ENCODE assay signal across 10 mouse cellular contexts in the genomic region with DNA sequence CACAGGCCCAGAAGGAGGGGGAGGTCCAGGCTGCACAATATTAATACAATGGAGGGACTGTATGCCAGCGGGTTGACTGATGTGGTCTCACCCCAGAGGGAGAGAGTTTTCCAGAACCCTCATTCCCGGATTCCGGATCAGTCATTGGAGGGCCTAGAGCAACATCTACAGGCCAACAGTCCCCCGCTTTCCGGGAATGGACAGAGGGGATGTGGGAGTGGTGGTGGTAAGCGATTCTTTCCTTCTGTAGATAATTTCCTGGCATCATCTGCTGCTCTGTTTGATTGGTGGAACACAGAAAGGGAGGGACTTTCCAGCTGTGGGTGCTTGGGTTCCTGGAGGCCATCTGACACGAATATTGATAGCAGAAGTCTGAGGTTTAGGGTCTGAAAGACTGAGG. TPM values are rescaled to one million over a fixed set of nuclear protein-coding genes. Genes with fewer than 3 reads are reported as not detected.
A peak's percentile ranks its signal among the peaks of the same experiment; 100 is the strongest.
DNase-seq lines count a peak whose midpoint lies in the region; ATAC-seq and TF ChIP-seq lines count a peak whose summit lies in the region.
"Had no signal": no experiment of that assay in that cellular context is flagged by ENCODE, and none has a peak within 500 bp of the region (broad histone marks: within the 10 kb centered on the region; RNA-seq: fewer than 3 reads in every experiment).

No protein-coding gene starts in this region.

- peak; percentile 18; the same call in 1 of the 2 replicates for ATAC-seq in heart, embryonic 14.5 days (ENCODE audit: insufficient number of reproducible peaks, insufficient read depth, low FRiP score, low read depth)

- H3K27me3 ChIP-seq in heart, embryonic 14.5 days (ENCODE audit: control insufficient read depth, insufficient read depth, low read length): no peaks in the 10 kb centered on the region
- H3K27me3 ChIP-seq in cerebellum, adult 2 months (ENCODE audit: control insufficient read depth, insufficient read depth, low read length): no peaks in the 10 kb centered on the region

- DNase-seq in thymus, postnatal 14 days: peak; percentile 16
- no peak for DNase-seq in thymus, postnatal 10 days (ENCODE audit: low spot score in 2 of 2)
- DNase-seq in layer of hippocampus, postnatal 36 days: peak; percentile 34 to 36
- DNase-seq in urinary bladder, adult 2 months (ENCODE audit: low spot score): no peak
- no peak for DNase-seq in cerebellum, postnatal 36 days
- DNase-seq in ovary, postnatal 10 days (ENCODE audit: low spot score): no peak
- no peak for DNase-seq in cerebellum, adult 2 months

- 0 out of 2 replicates have a peak overlapping the region, but pooled peaks have one; percentile 4 for H3K9ac ChIP-seq in heart, embryonic 14.5 days (ENCODE audit: low read length)

- H3K4me3 ChIP-seq in heart, embryonic 14.5 days (ENCODE audit: control insufficient read depth in 1 of 2, insufficient read depth in 1 of 2, low read depth in 1 of 2, low read length in 2 of 2): no peak overlapping the region
- H3K4me3 ChIP-seq in cerebellum, adult 2 months (replicated peaks; ENCODE audit: insufficient read depth, low read depth, low read length): no peak overlapping the region

- no peak for TF ChIP-seq POLR2A in cerebellum, adult 2 months (IDR thresholded peaks at IDR 0.05; ENCODE audit: borderline replicate concordance, insufficient read depth, low read length)

- no peaks in the 10 kb centered on the region for H3K9me3 ChIP-seq in heart, embryonic 14.5 days (ENCODE audit: control insufficient read depth, low read length)

- peak overlapping the region; percentile 53 for H3K4me2 ChIP-seq in heart, embryonic 14.5 days (ENCODE audit: low read length)

- H3K27ac ChIP-seq in heart, embryonic 14.5 days (replicated peaks in 1 of 2; ENCODE audit: control insufficient read depth in 1 of 2, insufficient read depth in 1 of 2, low read depth in 2 of 2, low read length in 2 of 2): peak overlapping the region; percentile 62 to 73
- H3K27ac ChIP-seq in cerebellum, adult 2 months (ENCODE audit: insufficient read depth, low read length): no peak overlapping the region

- TF ChIP-seq CTCF in cerebellum, adult 2 months (IDR thresholded peaks at IDR 0.05; ENCODE audit: borderline replicate concordance, insufficient read depth, low read depth, low read length): no peak

- H3K4me1 ChIP-seq in heart, embryonic 14.5 days (ENCODE audit: control insufficient read depth in 2 of 2, insufficient read depth in 2 of 2, low read length in 2 of 2): peaks cover 12 to 27% of the 10 kb centered on the region in 2 experiments
- no peaks in the 10 kb centered on the region for H3K4me1 ChIP-seq in cerebellum, adult 2 months (ENCODE audit: control insufficient read depth, insufficient read depth, low read length)

- WGBS in heart, embryonic 14.5 days: 44% methylated on average over 7 of the region's 7 CpGs
- WGBS in cerebellum, adult 2 months: 60% methylated on average over 7 of the region's 7 CpGs

- no peaks in the 10 kb centered on the region for H3K36me3 ChIP-seq in heart, embryonic 14.5 days (ENCODE audit: control insufficient read depth, insufficient read depth, low read length)

RNA-seq across cellular contexts. Expression of a gene that starts 1.6 kb away (rescaled TPM):
- polyA plus RNA-seq in heart, embryonic 14.5 days (2014; fragmentation: Nextera tagmentation; extraction: Ambion mirVana): not detected in 2 replicates
- total RNA-seq in layer of hippocampus, postnatal 36 days (2021): not detected
- not detected in 2 replicates for polyA plus RNA-seq in urinary bladder, adult 2 months (2012; rRNA removed)
- polyA plus RNA-seq in cerebellum, adult 2 months (2012; rRNA removed): not detected in 2 replicates
- polyA plus RNA-seq: brain, embryonic 14.5 days; spleen, adult 2 months had no signal

RNA-seq across cellular contexts. Expression of a gene that starts 5.0 kb away (rescaled TPM):
- polyA plus RNA-seq in heart, embryonic 14.5 days (2014; fragmentation: Nextera tagmentation; extraction: Ambion mirVana): 2.6 and 2.8 TPM in 2 replicates
- total RNA-seq in layer of hippocampus, postnatal 36 days (2021): 1 to 10 TPM; 1.1 TPM
- 11.8 and 13.8 TPM in 2 replicates for polyA plus RNA-seq in urinary bladder, adult 2 months (2012; rRNA removed)
- 1.9 and 2.2 TPM in 2 replicates for polyA plus RNA-seq in cerebellum, adult 2 months (2012; rRNA removed)

RNA-seq across cellular contexts. Expression of a gene that starts 17.7 kb away (rescaled TPM):
- 0.15 TPM in 1 of 2 replicates, not detected in the other for polyA plus RNA-seq in heart, embryonic 14.5 days (2014; fragmentation: Nextera tagmentation; extraction: Ambion mirVana)
- under 1 TPM in 1 of 2 experiments, not detected in 1; 0.18 TPM for total RNA-seq in layer of hippocampus, postnatal 36 days (2021)
- polyA plus RNA-seq in urinary bladder, adult 2 months (2012; rRNA removed): 15.2 and 15.4 TPM in 2 replicates
- 0.21 and 0.39 TPM in 2 replicates for polyA plus RNA-seq in cerebellum, adult 2 months (2012; rRNA removed)

RNA-seq across cellular contexts. Expression of a gene that starts 19.2 kb away (rescaled TPM):
- polyA plus RNA-seq in heart, embryonic 14.5 days (2014; fragmentation: Nextera tagmentation; extraction: Ambion mirVana): 3.6 and 3.8 TPM in 2 replicates
- total RNA-seq in layer of hippocampus, postnatal 36 days (2021): not detected
- 2.0 and 2.5 TPM in 2 replicates for polyA plus RNA-seq in urinary bladder, adult 2 months (2012; rRNA removed)
- polyA plus RNA-seq in cerebellum, adult 2 months (2012; rRNA removed): 0.18 and 0.24 TPM in 2 replicates

RNA-seq across cellular contexts. Expression of a gene that starts 24.6 kb away (rescaled TPM):
- 4.5 and 5.1 TPM in 2 replicates for polyA plus RNA-seq in heart, embryonic 14.5 days (2014; fragmentation: Nextera tagmentation; extraction: Ambion mirVana)
- under 1 TPM; 0.46 to 0.95 TPM for total RNA-seq in layer of hippocampus, postnatal 36 days (2021)
- polyA plus RNA-seq in urinary bladder, adult 2 months (2012; rRNA removed): 1.1 and 1.3 TPM in 2 replicates
- polyA plus RNA-seq in cerebellum, adult 2 months (2012; rRNA removed): 0.36 and 0.43 TPM in 2 replicates

Comparison
In these comparisons a context has a peak if more than half of its experiments do, and no peak if none do; other contexts are left out.
1. DNase-seq: peak in thymus, postnatal 14 days (single experiment) and layer of hippocampus, postnatal 36 days (2 of 2); none in thymus, postnatal 10 days (0 of 2), urinary bladder, adult 2 months (single experiment), cerebellum, postnatal 36 days (0 of 2), ovary, postnatal 10 days (single experiment) and cerebellum, adult 2 months (0 of 2).
2. RNA of a gene that starts 17.7 kb away (polyA plus RNA-seq): 15.2 to 15.4 TPM in urinary bladder, adult 2 months; 0.21 to 0.39 TPM in cerebellum, adult 2 months and 0.15 TPM in heart, embryonic 14.5 days; every median in the first group is over 10 times any median in the second.